Mouse (Mus musculus) Patski (cell line): ENCODE measurements at regions not wholly inside any gene's neighbourhood (a gene's known extent, or its start where the extent isn't known, plus 50 kb on each side); places are given as distances from the start of the nearest gene placed in this dataset.
"Not testable (repeated sequence)": the region's sequence is repeated elsewhere in the genome, so short reads cannot be mapped to it uniquely, and the experiment has no call there.

Experiments
- ATAC-seq: fragments of 100-300 bp; one replicate; pipeline ENCODE4 v1.8.0; 2021
- CTCF ChIA-PET: fragments of 350-600 bp; sonication (Branson Sonifier 250); formaldehyde crosslinking; loops from one replicate; lab custom pipeline; 2022; ENCODE audit warnings: inconsistent platforms; lab: Charles Lee
- POLR2A ChIA-PET: fragments of 350-600 bp; sonication (Branson Sonifier 250); formaldehyde crosslinking; loops from one replicate; lab custom pipeline; 2022; ENCODE audit warnings: antibody characterized with exemption, inconsistent platforms; lab: Charles Lee
- DNase-seq: peaks from one replicate; pipeline ENCODE4 v3.0.0-alpha.2; 2011; ENCODE audit warnings: low read depth, low spot score
- H3K27me3 ChIP-seq: fragments of 371-371 bp; one replicate; pipeline ENCODE4 v1.5.1; 2021
- CTCF ChIP-seq: fragments of 100-300 bp; IDR thresholded peaks from one replicate; pipeline ENCODE4 v1.5.1; 2021
- in situ Hi-C: fragments of 300-500 bp; cut with MboI; formaldehyde crosslinking; loops from 3 replicates; pipeline ENCODE4 v1.11.1; 2018; ENCODE audit warnings: low pct_unique_long_range_greater_than_20kb, mixed read lengths

DNA sequence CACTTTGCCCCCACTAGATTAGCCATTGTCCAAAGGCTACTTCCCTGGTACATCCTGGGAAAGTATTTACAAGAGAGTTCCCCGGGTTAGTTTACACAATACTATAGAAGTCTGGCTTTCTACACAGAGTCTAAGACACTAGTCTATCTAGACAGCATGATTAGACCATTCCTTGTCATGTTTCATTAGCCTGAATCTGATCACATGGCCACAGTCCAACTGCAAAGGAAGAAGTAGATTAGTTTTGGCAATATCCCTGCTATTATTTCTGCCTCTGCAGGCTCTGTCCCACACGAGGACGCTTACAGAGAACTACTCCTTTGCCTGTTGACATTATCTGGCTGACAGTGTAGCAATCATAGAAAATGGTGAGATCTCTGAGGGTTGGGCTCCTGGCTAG lies 144.2 kb downstream of the Nuak1 start:
- in situ Hi-C loops = no loop called here
- ChIA-PET POLR2A (interaction anchor here (0.6 kb wide), 1 partner anchor 78 kb away, joined by 4 read pairs; no protein-coding TSS in a partner anchor), CTCF (no interaction called here)
- no peak for ATAC-seq
- no peak for TF ChIP-seq CTCF
- H3K27me3 ChIP-seq = no peaks in the 10 kb centered on the region
- DNase-seq = no peak

DNA sequence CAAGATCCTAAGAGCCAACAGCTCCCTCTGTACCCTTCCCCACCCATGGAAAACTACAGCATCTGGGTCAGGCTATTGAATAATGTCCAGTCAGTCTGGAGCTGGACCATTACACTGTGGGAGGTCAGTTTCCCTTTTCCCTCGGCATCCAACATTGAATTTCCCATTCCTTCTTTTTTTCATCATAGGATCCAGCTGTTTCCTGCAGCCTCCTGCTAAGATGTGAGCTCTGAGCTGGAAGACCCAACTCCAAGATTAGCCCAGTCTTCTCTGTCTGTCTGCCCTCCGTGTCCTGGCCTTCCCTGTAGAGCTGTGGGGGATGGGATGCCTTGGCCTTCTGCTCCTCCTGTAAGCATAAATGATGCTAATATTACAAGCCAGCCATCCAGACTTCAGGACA lies 138.8 kb downstream of the Nuak1 start:
- in situ Hi-C loops = no loop called here
- POLR2A ChIA-PET = no interaction called here
- no peaks in the 10 kb centered on the region for H3K27me3 ChIP-seq
- ATAC-seq (no peak), DNase-seq (no peak)
- no peak for TF ChIP-seq CTCF
- CTCF ChIA-PET = interaction anchor here (1.9 kb wide), 1 partner anchor 9 kb away, joined by 6 read pairs; no protein-coding TSS in a partner anchor

DNA sequence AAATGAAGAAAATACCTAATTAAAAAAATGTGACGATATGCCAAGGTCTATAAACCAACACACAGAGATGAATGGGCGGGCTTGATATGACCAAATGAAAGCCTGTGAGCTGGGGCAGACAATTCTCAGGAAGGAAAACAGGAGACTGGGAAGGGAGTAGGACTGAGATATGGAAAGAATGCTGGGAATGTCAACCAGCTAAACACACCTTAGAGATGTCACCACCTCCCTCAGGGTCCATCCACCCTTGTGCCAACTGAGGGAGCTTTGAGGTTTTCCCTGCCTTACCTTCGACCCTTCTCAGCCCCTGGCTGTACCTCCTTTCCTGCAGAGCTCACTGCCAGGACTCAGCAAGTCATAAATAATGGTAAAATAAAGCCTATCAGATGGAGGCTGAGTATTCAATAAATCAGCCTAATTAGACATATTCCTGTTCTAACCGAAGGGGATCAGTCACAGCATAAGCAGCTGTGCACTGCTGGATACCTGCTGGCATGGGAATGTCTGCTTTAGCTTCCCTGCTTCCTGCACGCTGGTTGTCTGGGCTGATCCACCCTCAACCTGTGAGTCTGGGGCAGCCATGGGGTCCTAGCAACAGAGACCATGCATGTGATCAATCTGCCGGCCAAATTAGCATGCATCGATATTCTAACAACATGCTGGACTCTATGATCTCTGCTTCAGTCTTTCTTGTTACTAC lies 137.4 kb downstream of the Nuak1 start:
- ATAC-seq (no peak), DNase-seq (no peak)
- in situ Hi-C loops = no loop called here
- ChIA-PET CTCF (interaction anchor here (1.0 kb wide), 1 partner anchor 8 kb away, joined by 3 read pairs; no protein-coding TSS in a partner anchor), POLR2A (interaction anchor here (0.7 kb wide), 1 partner anchor 482 kb away, joined by 3 read pairs; no protein-coding TSS in a partner anchor)
- TF ChIP-seq CTCF = no peak
- H3K27me3 ChIP-seq = no peaks in the 10 kb centered on the region

DNA sequence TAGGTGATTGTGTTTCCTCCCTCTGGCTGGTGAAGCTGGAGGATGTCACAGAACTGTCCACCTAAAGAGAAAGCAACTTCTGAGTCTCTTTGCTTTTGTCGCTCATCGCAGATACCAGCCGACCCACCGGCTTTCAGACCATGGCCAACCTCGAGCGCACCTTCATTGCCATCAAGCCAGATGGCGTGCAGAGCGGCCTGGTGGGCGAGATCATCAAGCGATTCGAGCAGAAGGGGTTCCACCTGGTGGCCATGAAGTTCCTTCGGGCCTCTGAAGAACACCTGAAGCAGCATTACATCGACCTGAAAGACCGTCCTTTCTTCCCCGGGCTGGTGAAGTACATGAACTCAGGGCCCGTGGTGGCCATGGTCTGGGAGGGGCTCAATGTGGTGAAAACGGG lies 131.7 kb downstream of the Nuak1 start:
- ATAC-seq, in situ Hi-C loops, DNase-seq, POLR2A ChIA-PET, H3K27me3 ChIP-seq, CTCF ChIA-PET: not testable (repeated sequence)

DNA sequence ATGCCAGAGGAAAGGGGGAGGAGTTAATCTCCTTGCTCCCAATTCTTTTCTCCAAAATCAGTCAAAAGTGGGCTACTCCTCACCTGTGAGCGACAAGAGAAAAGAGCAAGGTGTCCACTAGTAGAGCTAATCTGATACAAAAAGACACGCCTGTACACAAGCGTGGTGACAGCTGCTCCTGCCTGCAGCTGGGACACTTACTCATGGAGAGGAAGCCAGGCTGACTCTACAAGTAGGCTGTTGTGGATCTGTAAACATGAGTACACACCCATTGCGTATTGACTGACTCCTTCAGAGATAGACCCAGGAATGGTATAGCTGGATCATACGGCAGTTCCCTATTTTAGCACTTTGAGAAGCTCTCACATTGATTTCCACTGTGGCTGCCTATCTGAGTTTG lies 129.7 kb downstream of the Nuak1 start:
- POLR2A ChIA-PET = no interaction called here
- no peaks in the 10 kb centered on the region for H3K27me3 ChIP-seq
- no peak for ATAC-seq
- CTCF ChIA-PET = no interaction called here
- no peak for DNase-seq
- in situ Hi-C loops = no loop called here
- no peak for TF ChIP-seq CTCF

DNA sequence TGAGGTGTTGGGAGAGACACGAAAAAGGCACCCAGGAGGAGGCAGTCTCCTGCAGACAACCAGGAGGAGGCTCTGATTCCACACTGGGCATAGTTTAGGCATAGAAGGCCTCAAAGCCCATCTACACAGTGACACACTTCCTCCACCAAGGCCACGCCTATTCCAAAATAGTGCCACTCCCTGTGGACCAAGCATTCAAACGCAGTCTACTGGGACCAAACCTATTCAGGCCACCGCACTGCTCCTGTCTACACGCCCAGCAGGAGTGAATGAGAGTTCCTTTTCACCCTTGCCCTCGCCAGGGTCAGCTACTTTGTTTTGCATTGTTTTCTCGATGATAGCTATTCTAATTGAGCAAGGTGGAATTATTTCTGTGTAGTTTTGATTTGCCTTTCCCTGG lies 127.7 kb downstream of the Nuak1 start:
- in situ Hi-C loops = no loop called here
- CTCF ChIA-PET = no interaction called here
- no peak for ATAC-seq
- no peak for TF ChIP-seq CTCF
- DNase-seq = no peak
- POLR2A ChIA-PET = no interaction called here
- H3K27me3 ChIP-seq = no peaks in the 10 kb centered on the region

DNA sequence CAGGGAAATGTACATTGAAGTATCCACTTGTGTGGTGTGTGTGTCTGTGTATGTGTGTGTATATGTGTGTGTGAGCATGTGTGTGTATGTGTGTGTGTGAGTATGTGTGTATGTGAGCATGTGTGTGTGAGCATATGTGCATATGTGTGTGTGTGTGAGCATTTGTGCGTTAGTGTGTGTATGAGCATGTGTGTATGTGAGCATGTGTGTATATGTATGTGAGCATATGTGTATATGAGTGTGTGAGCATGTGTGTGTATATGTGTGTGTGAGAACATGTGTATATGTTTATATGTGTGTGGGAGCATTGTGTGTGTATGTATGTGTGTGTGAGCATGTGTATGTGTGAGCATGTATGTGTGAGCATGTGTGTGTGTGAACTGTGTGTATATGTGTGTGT lies 123.5 kb downstream of the Nuak1 start:
- H3K27me3 ChIP-seq = no peaks in the 10 kb centered on the region
- no peak for TF ChIP-seq CTCF
- ChIA-PET CTCF (no interaction called here), POLR2A (interaction anchor here (1.1 kb wide), 1 partner anchor 11 kb away, joined by 5 read pairs; no protein-coding TSS in a partner anchor)
- ATAC-seq (no peak), DNase-seq (no peak)
- in situ Hi-C loops = no loop called here

DNA sequence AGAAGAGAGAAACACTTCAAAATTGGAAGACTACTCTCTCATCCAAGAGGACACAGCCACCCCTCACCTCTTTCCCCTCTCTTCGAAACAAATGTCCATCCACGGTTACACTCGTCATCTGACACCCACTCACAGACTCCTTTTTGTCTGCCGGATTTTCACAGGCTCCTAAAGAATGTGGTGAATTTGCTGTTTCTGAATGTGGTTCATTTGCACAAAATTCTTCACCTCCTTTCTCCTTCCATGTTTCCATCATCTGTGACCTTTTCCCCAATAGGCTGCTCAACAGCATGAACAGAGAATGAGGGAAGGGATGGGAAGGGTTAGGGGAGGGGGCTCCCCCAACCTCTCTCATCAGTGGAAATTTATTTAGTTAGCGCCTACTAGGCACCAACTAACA lies 122.4 kb downstream of the Nuak1 start:
- ATAC-seq (no peak), DNase-seq (no peak)
- ChIA-PET POLR2A (interaction anchor here (1.1 kb wide), 1 partner anchor 10 kb away, joined by 5 read pairs; no protein-coding TSS in a partner anchor), CTCF (no interaction called here)
- TF ChIP-seq CTCF = no peak
- no peaks in the 10 kb centered on the region for H3K27me3 ChIP-seq
- in situ Hi-C loops = no loop called here
